Mouse (Mus musculus): Measurements from ENCODE around the gene Atp6v1a. TPM values are rescaled to one million over a fixed set of nuclear protein-coding genes. Genes with fewer than 3 reads are reported as not detected.

Atp6v1a gene
- polyA plus RNA-seq, 1 experiment from 2014 or later, result 123 TPM

DNA sequence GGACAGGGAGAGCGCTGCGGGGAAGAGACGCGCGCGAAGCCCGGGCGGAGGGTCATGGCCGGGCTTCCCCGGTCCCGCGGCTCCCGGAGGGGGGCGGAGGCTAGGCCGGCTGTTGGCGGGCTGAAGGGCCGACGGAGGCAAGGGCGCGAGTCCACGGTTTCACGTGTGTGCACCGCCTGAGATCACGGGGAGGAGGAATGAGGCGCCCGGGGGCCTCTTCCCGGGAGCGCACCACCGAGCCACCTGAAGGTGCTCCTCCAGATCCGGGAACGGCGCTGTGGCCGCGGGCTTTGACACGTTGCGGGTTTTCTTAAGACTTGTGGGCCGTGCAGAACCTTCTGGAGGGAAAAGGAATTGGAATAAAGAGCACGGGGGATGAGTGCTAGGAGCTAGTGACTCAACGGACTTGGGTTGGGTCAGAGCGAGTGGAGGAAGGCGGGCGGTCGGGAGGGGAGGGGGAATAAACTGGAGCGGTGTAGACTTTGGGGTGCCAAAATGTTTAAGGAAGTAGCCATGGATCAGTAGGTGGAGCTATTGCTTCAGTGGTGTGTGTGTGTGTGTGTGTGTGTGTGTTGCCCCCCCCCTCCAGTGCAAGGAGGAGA lies 782 bp upstream of the Atp6v1a start:
- H3K4me3 ChIP-seq (ENCODE audit: low read length), result peak overlapping the region; percentile 95
- WGBS, result under 1% methylated on average over 41 of the region's 44 CpGs
- peak overlapping the region; percentile 97 for H3K9ac ChIP-seq (replicated peaks; ENCODE audit: low read length)
- no peaks in the 10 kb centered on the region for H3K27me3 ChIP-seq (ENCODE audit: insufficient read depth, low read length)
- H3K36me3 ChIP-seq (ENCODE audit: insufficient read depth, low read length), result no peaks in the 10 kb centered on the region
- peak overlapping the region; percentile 51 for H3K4me2 ChIP-seq (replicated peaks; ENCODE audit: low read depth, low read length)
- no peaks in the 10 kb centered on the region for H3K9me3 ChIP-seq (ENCODE audit: low read length)
- peaks cover 12% of the 10 kb centered on the region; the same call in 1 of the 2 replicates for H3K4me1 ChIP-seq (ENCODE audit: insufficient read depth, low read length)
- ATAC-seq (ENCODE audit: low FRiP score, low TSS enrichment), result peak; percentile 72
- peak overlapping the region; percentile 100 for H3K27ac ChIP-seq (ENCODE audit: low read length)

GRCm38 (mm10) chr16:44138979-44139535 lies 448 bp downstream of the Atp6v1a start:
- peak; percentile 88 for ATAC-seq (ENCODE audit: low FRiP score, low TSS enrichment)
- peak overlapping the region; percentile 100 for H3K27ac ChIP-seq (ENCODE audit: low read length)
- peak overlapping the region; percentile 95 for H3K4me3 ChIP-seq (ENCODE audit: low read length)
- H3K4me1 ChIP-seq (ENCODE audit: insufficient read depth, low read length), result peaks cover 12% of the 10 kb centered on the region; the same call in 1 of the 2 replicates
- under 1% methylated on average over 25 of the region's 25 CpGs for WGBS
- H3K27me3 ChIP-seq (ENCODE audit: insufficient read depth, low read length), result no peaks in the 10 kb centered on the region
- H3K36me3 ChIP-seq (ENCODE audit: insufficient read depth, low read length), result no peaks in the 10 kb centered on the region
- no peaks in the 10 kb centered on the region for H3K9me3 ChIP-seq (ENCODE audit: low read length)
- peak overlapping the region; percentile 94 for H3K9ac ChIP-seq (replicated peaks; ENCODE audit: low read length)
- peak overlapping the region; percentile 75 for H3K4me2 ChIP-seq (replicated peaks; ENCODE audit: low read depth, low read length)

DNA sequence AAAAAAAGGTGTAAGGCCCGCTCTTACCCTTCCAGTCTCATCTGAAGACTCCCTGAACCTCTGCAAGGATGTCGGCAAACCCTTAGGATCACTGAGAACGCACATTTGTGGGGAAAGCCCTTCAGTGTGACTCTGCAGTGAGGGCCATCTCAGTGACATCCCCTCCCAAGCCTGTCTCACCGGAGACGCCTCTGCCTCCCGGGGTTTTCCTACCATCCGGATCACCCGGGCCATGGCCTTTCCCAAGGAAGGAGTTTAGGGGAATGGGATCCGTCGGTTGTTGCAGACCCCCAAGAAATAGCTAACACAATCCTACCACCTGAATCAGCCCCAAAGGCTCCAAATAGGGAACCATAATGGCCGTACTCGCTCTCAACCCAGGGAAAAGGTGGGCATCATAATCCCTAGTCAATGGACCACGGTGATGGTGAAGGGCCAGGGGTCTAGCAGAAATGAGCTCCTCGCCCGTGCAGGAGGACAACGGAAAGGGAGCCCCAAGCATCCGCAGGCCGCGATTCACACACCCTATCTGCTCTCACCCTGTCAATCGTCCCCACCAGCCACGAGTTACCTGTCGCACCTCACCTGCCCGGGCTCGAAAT lies 1.0 kb downstream of the Atp6v1a start:
- no peak; the same call in 1 of the 2 replicates for ATAC-seq (ENCODE audit: low FRiP score, low TSS enrichment)
- peaks cover 12% of the 10 kb centered on the region; the same call in 1 of the 2 replicates for H3K4me1 ChIP-seq (ENCODE audit: insufficient read depth, low read length)
- WGBS, result under 1% methylated on average over 24 of the region's 24 CpGs

DNA sequence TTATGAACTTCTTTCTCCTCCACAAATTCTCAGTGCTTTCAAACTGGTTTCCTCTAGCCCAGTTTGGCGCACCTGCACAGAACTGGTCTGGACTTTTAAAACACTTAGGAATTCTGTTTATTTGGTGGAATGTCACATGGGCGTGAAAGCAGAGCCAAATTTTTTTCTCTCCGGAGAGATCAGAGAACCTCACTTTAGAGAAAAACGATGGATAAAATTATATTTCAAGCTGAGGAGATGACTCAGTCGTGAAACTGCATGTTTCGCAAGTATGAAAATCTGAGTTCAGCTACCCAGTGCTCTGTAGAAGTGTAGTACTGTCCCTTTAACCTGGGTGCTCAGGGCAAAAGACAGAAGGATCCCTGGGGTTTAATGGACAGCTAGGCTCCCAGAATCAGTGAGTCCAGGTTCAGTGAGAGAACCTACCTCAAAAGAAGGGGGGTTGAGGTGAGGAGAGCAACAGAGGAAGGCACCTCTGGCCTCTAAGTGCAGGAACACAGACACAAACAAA lies 2.9 kb downstream of the Atp6v1a start:
- Histone ChIP-seq H3K4me2 (replicated peaks; ENCODE audit: low read depth, low read length) (no peak overlapping the region), H3K9me3 (ENCODE audit: low read length) (no peaks in the 10 kb centered on the region), H3K27ac (ENCODE audit: low read length) (peak overlapping the region; percentile 32; the same call in 1 of the 2 replicates), H3K9ac (replicated peaks; ENCODE audit: low read length) (no peak overlapping the region), H3K4me1 (ENCODE audit: insufficient read depth, low read length) (peaks cover 10% of the 10 kb centered on the region; the same call in 1 of the 2 replicates), H3K27me3 (ENCODE audit: insufficient read depth, low read length) (no peaks in the 10 kb centered on the region), H3K36me3 (ENCODE audit: insufficient read depth, low read length) (no peaks in the 10 kb centered on the region), H3K4me3 (ENCODE audit: low read length) (no peak overlapping the region)
- no peak for ATAC-seq (ENCODE audit: low FRiP score, low TSS enrichment)
- WGBS, result 80% methylated on average over 6 of the region's 6 CpGs

More for the DNA sequence above, 1.0 kb downstream of the Atp6v1a start:
- Histone ChIP-seq H3K9ac (replicated peaks; ENCODE audit: low read length) (peak overlapping the region; percentile 94), H3K27ac (ENCODE audit: low read length) (peak overlapping the region; percentile 100), H3K27me3 (ENCODE audit: insufficient read depth, low read length) (no peaks in the 10 kb centered on the region), H3K4me3 (ENCODE audit: low read length) (peak overlapping the region; percentile 95), H3K9me3 (ENCODE audit: low read length) (no peaks in the 10 kb centered on the region), H3K4me2 (replicated peaks; ENCODE audit: low read depth, low read length) (peak overlapping the region; percentile 75), H3K36me3 (ENCODE audit: insufficient read depth, low read length) (no peaks in the 10 kb centered on the region)

DNA sequence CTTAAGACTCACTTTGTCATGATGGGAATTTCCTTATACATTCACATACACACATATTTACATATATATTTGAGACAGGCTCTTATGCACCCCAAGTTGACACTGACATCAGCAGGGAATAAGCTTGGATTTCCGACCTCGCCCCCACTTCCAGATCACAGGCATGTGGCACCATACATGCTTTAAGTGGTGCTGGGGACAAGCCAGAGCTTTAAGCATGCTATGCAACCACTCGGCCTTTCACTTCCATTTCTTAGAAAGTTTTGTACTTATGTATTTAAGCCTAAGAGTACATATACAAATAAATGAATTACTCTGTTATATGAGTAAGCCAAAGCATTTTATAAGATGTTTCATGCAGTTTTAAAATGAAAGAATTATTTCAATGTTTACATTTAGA lies 6.3 kb downstream of the Atp6v1a start:
- Histone ChIP-seq H3K4me3 (ENCODE audit: low read length) (no peak overlapping the region), H3K27ac (ENCODE audit: low read length) (no peak overlapping the region), H3K36me3 (ENCODE audit: insufficient read depth, low read length) (no peaks in the 10 kb centered on the region), H3K9ac (replicated peaks; ENCODE audit: low read length) (no peak overlapping the region), H3K27me3 (ENCODE audit: insufficient read depth, low read length) (no peaks in the 10 kb centered on the region), H3K9me3 (ENCODE audit: low read length) (no peaks in the 10 kb centered on the region), H3K4me1 (ENCODE audit: insufficient read depth, low read length) (peaks cover 8% of the 10 kb centered on the region; the same call in 1 of the 2 replicates), H3K4me2 (replicated peaks; ENCODE audit: low read depth, low read length) (no peak overlapping the region)
- no peak for ATAC-seq (ENCODE audit: low FRiP score, low TSS enrichment)
- 84% methylated on average over 3 of the region's 3 CpGs for WGBS

DNA sequence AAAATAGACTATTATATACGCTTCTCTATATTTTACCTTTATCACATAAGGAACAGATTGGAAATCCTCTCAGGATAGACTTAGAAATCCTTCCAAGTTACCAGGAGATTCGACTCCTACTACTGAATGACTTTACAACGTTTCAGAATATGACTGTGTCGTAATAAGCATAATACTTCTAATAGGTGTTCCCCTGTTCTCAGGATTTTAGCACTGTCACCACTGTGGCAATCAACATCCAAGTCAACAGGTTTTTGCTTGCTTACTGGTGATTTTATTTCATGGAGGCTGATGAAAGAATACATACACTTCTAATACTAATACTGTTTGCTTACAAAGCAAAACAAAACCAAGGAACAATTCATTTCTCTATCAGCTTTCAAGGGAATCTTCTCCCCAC lies 7.2 kb downstream of the Atp6v1a start:
- Histone ChIP-seq H3K9me3 (ENCODE audit: low read length) (no peaks in the 10 kb centered on the region), H3K27ac (ENCODE audit: low read length) (no peak overlapping the region), H3K4me1 (ENCODE audit: insufficient read depth, low read length) (no peaks in the 10 kb centered on the region), H3K9ac (replicated peaks; ENCODE audit: low read length) (no peak overlapping the region), H3K4me2 (replicated peaks; ENCODE audit: low read depth, low read length) (no peak overlapping the region), H3K27me3 (ENCODE audit: insufficient read depth, low read length) (no peaks in the 10 kb centered on the region), H3K4me3 (ENCODE audit: low read length) (no peak overlapping the region), H3K36me3 (ENCODE audit: insufficient read depth, low read length) (no peaks in the 10 kb centered on the region)
- 81% methylated on average over 4 of the region's 4 CpGs for whole genome bisulfite sequencing
- no peak for ATAC-seq (ENCODE audit: low FRiP score, low TSS enrichment)

- ATAC-seq (ENCODE audit: low FRiP score, low TSS enrichment), result no peak
- H3K36me3 ChIP-seq (ENCODE audit: insufficient read depth, low read length), result no peaks in the 10 kb centered on the region
- H3K4me3 ChIP-seq (ENCODE audit: low read length), result no peak overlapping the region
- no peak overlapping the region for H3K9ac ChIP-seq (replicated peaks; ENCODE audit: low read length)
- no peak overlapping the region for H3K4me2 ChIP-seq (replicated peaks; ENCODE audit: low read depth, low read length)
- peaks cover 6% of the 10 kb centered on the region; the same call in 1 of the 2 replicates for H3K4me1 ChIP-seq (ENCODE audit: insufficient read depth, low read length)
- no peaks in the 10 kb centered on the region for H3K9me3 ChIP-seq (ENCODE audit: low read length)
- no peaks in the 10 kb centered on the region for H3K27me3 ChIP-seq (ENCODE audit: insufficient read depth, low read length)
- 50% methylated on average over 4 of the region's 4 CpGs for WGBS
- H3K27ac ChIP-seq (ENCODE audit: low read length), result no peak overlapping the region
These were observed 13.1 kb downstream of the Atp6v1a start for GRCm38 (mm10) chr16:44126437-44126836.

DNA sequence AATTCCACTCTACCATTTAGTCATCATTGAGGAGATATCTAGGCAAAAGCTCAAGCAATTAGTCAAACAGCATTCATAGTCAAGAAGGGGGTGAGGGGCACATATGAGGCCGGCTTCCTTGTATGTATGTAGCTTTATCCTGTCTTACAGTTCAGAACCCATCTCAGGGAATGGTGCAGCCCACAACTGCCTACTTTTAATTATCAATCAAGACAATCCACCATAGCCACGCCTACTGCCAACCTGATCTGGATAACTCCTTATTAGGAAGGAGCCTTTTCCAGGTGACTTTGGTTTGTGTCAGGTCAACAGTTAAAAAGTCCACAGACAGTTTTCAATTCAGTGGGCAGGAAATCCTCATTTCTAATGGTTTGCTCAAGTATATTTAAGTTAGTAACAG lies 14.1 kb downstream of the Atp6v1a start:
- 87% methylated on average over 2 of the region's 2 CpGs for WGBS

DNA sequence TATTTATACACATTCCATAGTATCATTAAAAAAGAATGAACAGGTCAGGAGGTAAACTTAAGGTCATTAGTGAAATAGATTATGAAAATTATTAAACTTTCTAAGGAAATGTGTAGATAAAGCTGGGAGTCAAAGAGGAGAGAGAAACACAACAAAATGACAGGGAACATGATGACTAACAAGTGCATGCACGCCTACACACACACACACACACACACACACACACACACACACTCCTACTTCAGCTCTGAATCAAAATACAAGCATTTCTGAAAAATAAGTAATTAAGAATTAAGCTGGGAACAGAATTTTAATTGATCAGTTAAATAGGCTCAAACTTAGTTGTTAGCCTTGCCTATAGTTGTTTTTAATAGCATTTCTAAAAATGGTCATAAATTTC lies 14.8 kb downstream of the Atp6v1a start:
- Histone ChIP-seq H3K27me3 (ENCODE audit: insufficient read depth, low read length) (no peaks in the 10 kb centered on the region), H3K36me3 (ENCODE audit: insufficient read depth, low read length) (no peaks in the 10 kb centered on the region), H3K9me3 (ENCODE audit: low read length) (no peaks in the 10 kb centered on the region), H3K4me3 (ENCODE audit: low read length) (no peak overlapping the region), H3K4me2 (replicated peaks; ENCODE audit: low read depth, low read length) (no peak overlapping the region), H3K27ac (ENCODE audit: low read length) (no peak overlapping the region), H3K9ac (replicated peaks; ENCODE audit: low read length) (no peak overlapping the region), H3K4me1 (ENCODE audit: insufficient read depth, low read length) (peaks cover 6% of the 10 kb centered on the region; the same call in 1 of the 2 replicates)
- no peak for ATAC-seq (ENCODE audit: low FRiP score, low TSS enrichment)
- 90% methylated on average over 1 of the region's 1 CpGs for WGBS

More for the DNA sequence above, 14.1 kb downstream of the Atp6v1a start:
- no peak overlapping the region for H3K4me2 ChIP-seq (replicated peaks; ENCODE audit: low read depth, low read length)
- no peak overlapping the region for H3K27ac ChIP-seq (ENCODE audit: low read length)
- no peak overlapping the region for H3K4me3 ChIP-seq (ENCODE audit: low read length)
- H3K36me3 ChIP-seq (ENCODE audit: insufficient read depth, low read length), result no peaks in the 10 kb centered on the region
- H3K27me3 ChIP-seq (ENCODE audit: insufficient read depth, low read length), result no peaks in the 10 kb centered on the region
- H3K4me1 ChIP-seq (ENCODE audit: insufficient read depth, low read length), result peaks cover 6% of the 10 kb centered on the region; the same call in 1 of the 2 replicates
- ATAC-seq (ENCODE audit: low FRiP score, low TSS enrichment), result no peak
- no peak overlapping the region for H3K9ac ChIP-seq (replicated peaks; ENCODE audit: low read length)
- no peaks in the 10 kb centered on the region for H3K9me3 ChIP-seq (ENCODE audit: low read length)

All from kidney, embryonic 16.5 days (tissue).